Mouse (Mus musculus): ENCODE data around the gene Pmepa1. TPM values are rescaled to one million over a fixed set of nuclear protein-coding genes. Genes with fewer than 3 reads are reported as not detected.

The Pmepa1 gene
- polyA plus RNA-seq, 1 experiment: 25.1 TPM

DNA sequence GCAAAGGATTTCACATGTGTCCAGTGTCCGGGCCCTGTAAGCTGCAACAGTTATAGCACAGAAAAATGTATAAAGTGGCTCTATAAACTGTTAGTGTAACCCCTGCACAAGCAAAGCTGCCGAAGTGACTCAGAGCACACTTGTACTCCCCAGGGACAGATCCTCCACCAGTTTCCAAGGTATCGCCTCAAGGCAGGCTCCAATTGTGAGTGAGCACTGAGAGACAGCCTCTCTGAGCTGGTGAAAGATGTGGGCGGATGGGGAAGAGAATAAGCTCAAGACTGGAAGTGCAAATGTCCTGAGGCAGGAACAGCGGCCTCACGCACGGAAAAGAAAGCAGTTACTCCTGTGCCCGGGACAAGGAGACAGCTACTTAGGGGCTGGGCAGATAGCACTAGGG, 26.4 kb downstream of the Pmepa1 start:
- no peak overlapping the region for H3K9ac ChIP-seq (ENCODE audit: low read depth, poor library complexity, severe bottlenecking)
- H3K27ac ChIP-seq (ENCODE audit: insufficient read depth, low read length): no peak overlapping the region
- no peaks in the 10 kb centered on the region for H3K9me3 ChIP-seq (replicated peaks; ENCODE audit: control insufficient read depth, insufficient read depth, low read length, poor library complexity, severe bottlenecking)
- H3K4me1 ChIP-seq (ENCODE audit: control insufficient read depth, insufficient read depth, low read length): peaks cover 14% of the 10 kb centered on the region
- H3K27me3 ChIP-seq (ENCODE audit: control insufficient read depth, insufficient read depth, low read length, poor library complexity, severe bottlenecking): no peaks in the 10 kb centered on the region
- no peak overlapping the region for H3K4me3 ChIP-seq (ENCODE audit: low read depth, low read length)
- TF ChIP-seq POLR2A (IDR thresholded peaks at IDR 0.05; ENCODE audit: insufficient read depth, low read length) (no peak), CTCF (IDR thresholded peaks at IDR 0.05; ENCODE audit: low read depth, low read length) (no peak)
- no peaks in the 10 kb centered on the region for H3K36me3 ChIP-seq (ENCODE audit: control insufficient read depth, insufficient read depth, low read length, poor library complexity, severe bottlenecking)

DNA sequence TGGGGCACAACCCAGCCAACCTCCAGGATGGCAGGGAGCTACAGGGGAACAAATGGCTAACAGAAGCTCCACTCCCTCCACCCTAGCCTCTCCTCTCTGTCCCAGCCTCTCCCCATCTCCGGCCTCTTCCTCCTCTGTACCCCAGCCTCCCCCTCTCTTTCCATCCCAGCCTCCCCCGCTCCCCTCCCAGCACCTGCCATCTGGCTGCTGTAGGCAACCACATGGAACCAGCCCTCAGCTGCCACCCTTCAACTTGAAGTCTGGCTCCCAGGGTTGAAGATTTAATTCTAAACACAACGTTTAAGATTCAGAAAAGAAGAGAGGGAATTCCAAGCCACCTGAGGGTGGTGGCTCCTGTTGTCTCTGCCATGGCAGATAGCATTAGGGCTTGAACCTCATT, 26.9 kb downstream of the Pmepa1 start:
- TF ChIP-seq POLR2A (IDR thresholded peaks at IDR 0.05; ENCODE audit: insufficient read depth, low read length) (no peak), EP300 (IDR thresholded peaks at IDR 0.05; ENCODE audit: insufficient read depth, low read depth, low read length) (no peak), CTCF (IDR thresholded peaks at IDR 0.05; ENCODE audit: low read depth, low read length) (no peak)
- no peak overlapping the region for H3K4me3 ChIP-seq (ENCODE audit: low read depth, low read length)
- H3K27ac ChIP-seq (ENCODE audit: insufficient read depth, low read length): no peak overlapping the region
- no peaks in the 10 kb centered on the region for H3K9me3 ChIP-seq (replicated peaks; ENCODE audit: control insufficient read depth, insufficient read depth, low read length, poor library complexity, severe bottlenecking)
- peaks cover 12% of the 10 kb centered on the region for H3K4me1 ChIP-seq (ENCODE audit: control insufficient read depth, insufficient read depth, low read length)
- H3K27me3 ChIP-seq (ENCODE audit: control insufficient read depth, insufficient read depth, low read length, poor library complexity, severe bottlenecking): no peaks in the 10 kb centered on the region
- H3K36me3 ChIP-seq (ENCODE audit: control insufficient read depth, insufficient read depth, low read length, poor library complexity, severe bottlenecking): no peaks in the 10 kb centered on the region
- H3K9ac ChIP-seq (ENCODE audit: low read depth, poor library complexity, severe bottlenecking): no peak overlapping the region

DNA sequence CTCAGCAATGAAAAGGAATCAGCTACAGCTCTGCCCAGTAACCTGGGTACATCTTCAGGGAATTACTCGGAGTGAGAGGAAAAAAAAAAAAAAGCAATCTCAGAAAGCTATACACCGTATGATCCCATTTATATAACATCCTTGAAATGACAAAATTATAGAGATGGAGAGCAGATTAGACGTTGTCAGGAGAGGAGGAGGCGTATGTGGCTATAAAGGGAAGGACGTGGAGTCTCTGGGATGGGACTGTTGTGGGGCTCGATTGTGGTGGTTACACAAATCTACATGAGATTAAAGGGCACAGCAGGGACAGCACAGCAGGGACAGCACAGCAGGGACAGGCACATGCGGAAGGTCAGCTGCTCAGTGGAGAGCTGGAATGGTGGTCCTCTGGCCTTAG, 27.5 kb downstream of the Pmepa1 start:
- Histone ChIP-seq H3K4me1 (ENCODE audit: control insufficient read depth, insufficient read depth, low read length) (peaks cover 12% of the 10 kb centered on the region), H3K36me3 (ENCODE audit: control insufficient read depth, insufficient read depth, low read length, poor library complexity, severe bottlenecking) (no peaks in the 10 kb centered on the region), H3K27me3 (ENCODE audit: control insufficient read depth, insufficient read depth, low read length, poor library complexity, severe bottlenecking) (no peaks in the 10 kb centered on the region), H3K9ac (ENCODE audit: low read depth, poor library complexity, severe bottlenecking) (no peak overlapping the region), H3K27ac (ENCODE audit: insufficient read depth, low read length) (no peak overlapping the region), H3K4me3 (ENCODE audit: low read depth, low read length) (no peak overlapping the region), H3K9me3 (replicated peaks; ENCODE audit: control insufficient read depth, insufficient read depth, low read length, poor library complexity, severe bottlenecking) (no peaks in the 10 kb centered on the region)
- TF ChIP-seq EP300 (IDR thresholded peaks at IDR 0.05; ENCODE audit: insufficient read depth, low read depth, low read length): no peak
- no peak for TF ChIP-seq POLR2A (IDR thresholded peaks at IDR 0.05; ENCODE audit: insufficient read depth, low read length)
- TF ChIP-seq CTCF (IDR thresholded peaks at IDR 0.05; ENCODE audit: low read depth, low read length): no peak

DNA sequence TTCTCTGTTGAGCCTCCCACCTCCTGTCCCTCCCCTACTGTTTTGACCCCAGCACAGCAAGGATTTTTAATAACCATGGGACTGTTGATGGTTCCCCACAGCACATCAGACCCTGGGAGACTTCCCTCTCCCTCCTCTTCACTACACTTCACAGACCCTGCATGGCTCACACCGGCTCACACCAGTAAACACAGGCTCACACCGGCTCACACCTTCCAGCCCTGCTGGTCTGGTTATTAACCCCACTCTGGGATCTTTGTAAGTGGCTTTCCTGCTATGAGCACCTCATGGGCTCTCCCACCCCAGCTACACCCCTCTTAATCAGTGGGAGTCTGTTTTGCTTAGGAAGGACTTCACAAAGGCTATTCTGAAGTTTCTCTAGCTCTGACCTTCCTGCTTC, 28.4 kb downstream of the Pmepa1 start:
- H3K27ac ChIP-seq (ENCODE audit: insufficient read depth, low read length): peak overlapping the region; percentile 13; the same call in 1 of the 2 replicates
- no peaks in the 10 kb centered on the region for H3K27me3 ChIP-seq (ENCODE audit: control insufficient read depth, insufficient read depth, low read length, poor library complexity, severe bottlenecking)

DNA sequence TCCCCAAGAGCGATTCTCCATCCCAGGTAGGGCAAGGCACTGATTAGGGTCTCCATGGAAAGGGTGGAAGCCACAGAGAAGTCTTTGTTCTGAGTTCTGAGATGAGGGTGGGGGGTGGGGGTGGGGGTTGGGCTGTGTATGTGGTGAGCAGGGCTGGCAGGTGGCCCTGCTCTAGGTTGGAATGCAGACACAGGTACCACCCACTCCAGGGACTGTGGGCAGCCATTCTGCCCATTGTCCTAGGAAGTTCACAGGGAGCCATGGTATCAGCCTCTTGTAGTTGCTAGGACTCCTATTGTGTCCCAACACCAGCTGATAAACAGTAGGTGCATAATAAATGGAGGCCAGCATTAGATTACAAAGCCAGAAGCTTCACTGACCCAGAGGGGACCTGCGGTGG, 29.1 kb downstream of the Pmepa1 start:
- H3K4me3 ChIP-seq (ENCODE audit: low read depth, low read length): no peak overlapping the region
- H3K9me3 ChIP-seq (replicated peaks; ENCODE audit: control insufficient read depth, insufficient read depth, low read length, poor library complexity, severe bottlenecking): no peaks in the 10 kb centered on the region
- H3K27ac ChIP-seq (ENCODE audit: insufficient read depth, low read length): peak overlapping the region; percentile 34; the same call in 1 of the 2 replicates
- H3K27me3 ChIP-seq (ENCODE audit: control insufficient read depth, insufficient read depth, low read length, poor library complexity, severe bottlenecking): no peaks in the 10 kb centered on the region
- peaks cover 16% of the 10 kb centered on the region for H3K4me1 ChIP-seq (ENCODE audit: control insufficient read depth, insufficient read depth, low read length)
- TF ChIP-seq EP300 (IDR thresholded peaks at IDR 0.05; ENCODE audit: insufficient read depth, low read depth, low read length) (peak; percentile 67; the same call in 1 of the 2 replicates), POLR2A (IDR thresholded peaks at IDR 0.05; ENCODE audit: insufficient read depth, low read length) (no peak)
- no peaks in the 10 kb centered on the region for H3K36me3 ChIP-seq (ENCODE audit: control insufficient read depth, insufficient read depth, low read length, poor library complexity, severe bottlenecking)
- H3K9ac ChIP-seq (ENCODE audit: low read depth, poor library complexity, severe bottlenecking): no peak overlapping the region

More for the DNA sequence above, 28.4 kb downstream of the Pmepa1 start:
- Histone ChIP-seq H3K36me3 (ENCODE audit: control insufficient read depth, insufficient read depth, low read length, poor library complexity, severe bottlenecking) (no peaks in the 10 kb centered on the region), H3K9ac (ENCODE audit: low read depth, poor library complexity, severe bottlenecking) (no peak overlapping the region), H3K4me3 (ENCODE audit: low read depth, low read length) (no peak overlapping the region), H3K4me1 (ENCODE audit: control insufficient read depth, insufficient read depth, low read length) (peaks cover 14% of the 10 kb centered on the region), H3K9me3 (replicated peaks; ENCODE audit: control insufficient read depth, insufficient read depth, low read length, poor library complexity, severe bottlenecking) (no peaks in the 10 kb centered on the region)
- TF ChIP-seq POLR2A (IDR thresholded peaks at IDR 0.05; ENCODE audit: insufficient read depth, low read length): no peak
- no peak for TF ChIP-seq CTCF (IDR thresholded peaks at IDR 0.05; ENCODE audit: low read depth, low read length)
- no peak for TF ChIP-seq EP300 (IDR thresholded peaks at IDR 0.05; ENCODE audit: insufficient read depth, low read depth, low read length)

DNA sequence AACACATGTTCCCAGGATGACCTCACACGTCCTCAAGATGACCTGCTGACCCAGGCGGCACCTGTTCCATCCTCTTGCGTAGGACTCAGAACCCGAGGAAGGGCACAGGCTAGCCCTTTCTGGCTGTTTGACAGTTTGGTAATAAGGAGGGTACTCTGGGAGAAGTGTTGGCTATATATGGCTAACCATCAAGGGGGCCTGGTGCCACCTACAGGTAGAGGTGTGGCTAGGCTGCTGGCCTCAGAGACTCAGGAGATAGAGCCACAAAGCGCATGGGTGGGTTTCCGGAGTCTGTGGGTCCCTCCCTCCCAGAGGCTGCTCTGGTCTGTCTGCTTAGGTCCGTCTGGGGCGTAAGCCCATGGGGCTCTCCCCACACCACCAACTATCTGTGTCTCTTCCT, 29.6 kb downstream of the Pmepa1 start:
- Histone ChIP-seq H3K4me1 (ENCODE audit: control insufficient read depth, insufficient read depth, low read length) (peaks cover 16% of the 10 kb centered on the region), H3K9me3 (replicated peaks; ENCODE audit: control insufficient read depth, insufficient read depth, low read length, poor library complexity, severe bottlenecking) (no peaks in the 10 kb centered on the region), H3K27ac (ENCODE audit: insufficient read depth, low read length) (peak overlapping the region; percentile 34; the same call in 1 of the 2 replicates), H3K27me3 (ENCODE audit: control insufficient read depth, insufficient read depth, low read length, poor library complexity, severe bottlenecking) (no peaks in the 10 kb centered on the region), H3K4me3 (ENCODE audit: low read depth, low read length) (no peak overlapping the region), H3K9ac (ENCODE audit: low read depth, poor library complexity, severe bottlenecking) (no peak overlapping the region), H3K36me3 (ENCODE audit: control insufficient read depth, insufficient read depth, low read length, poor library complexity, severe bottlenecking) (no peaks in the 10 kb centered on the region)
- TF ChIP-seq EP300 (IDR thresholded peaks at IDR 0.05; ENCODE audit: insufficient read depth, low read depth, low read length): no peak
- TF ChIP-seq POLR2A (IDR thresholded peaks at IDR 0.05; ENCODE audit: insufficient read depth, low read length): no peak
- TF ChIP-seq CTCF (IDR thresholded peaks at IDR 0.05; ENCODE audit: low read depth, low read length): peak; percentile 29
